Mouse (Mus musculus): ENCODE measurements around the gene Gm20388.

Gene Gm20388

DNA sequence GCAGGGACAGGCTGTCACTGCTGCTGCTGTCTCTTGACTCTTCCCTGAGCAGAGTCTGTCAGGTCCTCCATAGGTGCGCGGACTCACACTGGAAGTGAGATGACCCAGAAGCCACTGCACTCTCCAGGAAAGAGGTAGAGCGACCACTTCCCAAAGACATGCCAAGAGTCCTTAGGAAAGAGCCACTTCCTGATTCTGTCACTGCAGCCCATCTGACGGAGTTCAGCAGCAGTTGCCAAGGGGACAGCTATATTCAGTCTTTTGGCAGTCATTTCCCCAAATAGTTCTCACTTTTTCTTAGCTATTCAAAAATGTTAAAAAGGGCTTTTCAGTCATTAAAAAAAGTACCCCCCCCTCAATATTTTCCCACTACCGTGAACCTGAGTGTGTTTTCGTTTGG is 2111.6 kb downstream of the Gm20388 start:
- no peak for DNase-seq (ENCODE audit: low read depth, low spot score)

DNA sequence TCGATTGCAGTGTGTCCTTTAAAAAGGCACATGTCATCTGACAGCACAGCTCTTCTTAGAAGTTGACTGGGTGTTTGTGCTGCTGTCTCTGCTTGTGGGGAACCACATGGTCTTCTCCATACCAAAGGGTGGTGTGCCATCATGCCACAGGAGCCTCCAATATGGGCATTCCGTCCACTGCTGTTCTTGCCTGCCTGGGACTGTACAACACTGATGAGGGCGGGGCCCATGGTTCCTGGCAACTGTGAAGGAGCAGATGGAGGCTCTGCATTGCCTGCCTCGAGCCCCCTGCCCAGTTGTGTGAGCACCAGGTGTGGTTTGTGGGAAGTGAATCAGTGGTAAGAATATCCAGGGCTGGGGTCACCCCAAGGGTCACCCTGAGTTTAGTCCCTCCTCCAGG is 2112.1 kb downstream of the Gm20388 start:
- DNase-seq (ENCODE audit: low read depth, low spot score) = no peak

DNA sequence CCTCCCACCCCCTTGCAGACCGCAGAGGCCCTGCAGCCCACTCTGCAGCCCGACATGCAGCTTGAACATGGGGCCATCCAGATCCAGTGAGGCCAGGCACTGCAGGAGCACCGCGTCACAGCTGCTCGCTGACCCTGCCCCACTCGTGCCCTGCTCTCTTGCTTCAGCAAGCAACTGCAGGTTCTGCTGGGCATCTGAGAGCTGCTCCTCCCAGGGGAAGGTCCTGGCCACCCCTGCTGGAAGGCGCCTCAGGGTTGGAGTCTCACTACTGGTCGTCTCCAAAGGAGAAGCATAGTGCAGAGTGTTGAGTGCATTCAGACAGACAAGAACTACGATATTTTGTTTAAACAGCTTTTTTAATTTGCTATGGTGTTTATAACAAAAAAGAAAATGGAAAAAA is 2114.9 kb downstream of the Gm20388 start:
- no peak for DNase-seq (ENCODE audit: low read depth, low spot score)

DNA sequence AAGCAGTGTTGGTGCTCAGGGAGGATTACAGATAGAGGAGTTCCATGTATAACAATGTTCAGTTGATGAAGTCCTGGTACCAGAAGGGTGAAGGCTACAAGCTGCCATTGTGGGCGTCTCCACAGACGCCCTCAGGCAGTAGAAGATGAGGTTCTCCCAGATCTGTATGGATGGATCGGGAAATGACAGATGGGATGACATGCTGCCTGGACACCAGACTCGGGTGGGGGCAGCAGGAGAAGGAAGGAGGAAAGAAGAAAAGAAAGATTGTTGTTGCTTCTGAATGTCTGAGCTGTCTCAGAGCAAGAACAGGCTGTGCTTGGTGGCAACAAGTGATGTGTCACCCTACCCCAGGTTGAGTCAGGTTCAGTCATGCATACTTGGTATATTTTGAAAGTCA is 2117.5 kb downstream of the Gm20388 start:
- peak; percentile 59 for DNase-seq (ENCODE audit: low read depth, low spot score)

DNA sequence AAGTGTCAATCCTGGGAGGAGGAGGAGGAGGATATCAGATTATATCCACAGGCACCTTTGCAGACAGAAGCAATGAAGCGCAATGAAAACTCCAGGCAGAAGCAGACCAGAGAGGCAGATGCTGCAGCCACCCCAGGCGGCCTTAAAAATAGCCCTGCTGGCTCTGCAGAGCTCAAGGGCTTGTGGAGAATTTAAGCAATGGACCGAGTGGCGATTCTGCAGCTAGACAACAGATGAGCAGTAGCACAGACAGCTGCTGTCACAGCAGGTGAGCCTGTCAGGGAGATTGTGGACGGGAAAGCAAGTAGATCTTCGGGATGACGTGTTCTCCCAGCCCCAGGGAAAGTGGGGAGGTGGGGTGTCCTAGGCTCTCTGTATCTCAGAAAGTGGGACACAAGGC is 2120.3 kb downstream of the Gm20388 start:
- peak; percentile 85 for DNase-seq (ENCODE audit: low read depth, low spot score)

DNA sequence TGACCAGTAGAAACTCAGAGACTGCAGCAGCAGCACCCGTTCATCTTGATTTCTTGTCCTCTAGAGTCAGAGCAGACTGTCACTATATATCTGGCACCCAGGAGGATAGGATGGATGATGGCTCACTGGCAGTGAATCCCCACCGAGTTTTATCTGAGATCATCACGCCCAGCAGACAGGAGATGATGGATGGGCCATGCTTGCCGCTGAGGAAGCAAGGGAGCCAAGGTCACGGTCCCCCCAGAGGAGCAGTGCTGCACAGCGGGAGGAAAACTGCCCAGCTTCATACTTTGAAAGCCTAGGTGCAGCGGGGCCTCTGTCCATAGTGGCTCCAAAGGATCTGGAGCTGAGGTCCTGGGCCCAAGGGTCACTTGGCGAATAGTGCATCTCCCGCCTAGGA is 2122.1 kb downstream of the Gm20388 start:
- no peak for DNase-seq (ENCODE audit: low read depth, low spot score)

DNA sequence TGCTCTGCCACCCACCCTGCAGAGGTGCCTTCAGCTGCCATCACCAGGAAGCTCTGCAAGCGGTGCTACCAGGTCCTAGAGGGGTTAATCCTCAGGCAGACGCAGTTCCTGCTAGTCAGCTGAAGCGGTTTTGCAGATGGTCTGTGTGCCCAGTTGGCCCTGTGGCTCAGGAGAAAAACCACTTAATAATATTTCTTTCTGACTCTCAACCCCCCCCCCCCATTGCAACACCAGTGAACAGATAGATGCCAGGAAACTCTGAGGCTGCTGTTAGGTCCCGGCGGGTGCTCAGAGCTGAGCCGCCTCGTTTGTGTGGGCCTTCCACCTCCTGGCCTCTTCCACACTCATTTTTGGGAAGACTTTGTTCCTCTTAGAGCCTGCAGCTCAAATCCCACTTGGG is 2124.9 kb downstream of the Gm20388 start:
- no peak for DNase-seq (ENCODE audit: low read depth, low spot score)

DNA sequence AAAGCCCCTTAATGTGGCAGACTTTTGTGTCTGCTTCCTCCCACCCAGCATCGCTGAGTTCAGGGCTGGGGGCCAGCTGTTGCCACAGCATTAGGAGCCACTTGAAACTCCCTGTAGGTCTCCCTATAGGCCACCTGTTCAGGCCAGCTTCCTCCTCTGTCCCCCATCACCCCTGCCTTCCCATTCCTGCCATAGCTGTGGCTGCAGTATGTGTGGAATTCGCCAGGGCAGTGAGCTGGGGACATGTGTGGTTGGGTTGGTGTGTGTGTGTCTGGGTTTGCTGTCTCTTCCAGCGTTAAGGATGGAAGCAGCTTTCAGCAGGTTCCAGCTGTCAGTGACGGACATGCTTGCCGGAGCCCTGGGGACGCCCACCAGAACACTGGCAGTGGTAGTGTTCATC is 2125.7 kb downstream of the Gm20388 start:
- DNase-seq (ENCODE audit: low read depth, low spot score) = no peak

DNA sequence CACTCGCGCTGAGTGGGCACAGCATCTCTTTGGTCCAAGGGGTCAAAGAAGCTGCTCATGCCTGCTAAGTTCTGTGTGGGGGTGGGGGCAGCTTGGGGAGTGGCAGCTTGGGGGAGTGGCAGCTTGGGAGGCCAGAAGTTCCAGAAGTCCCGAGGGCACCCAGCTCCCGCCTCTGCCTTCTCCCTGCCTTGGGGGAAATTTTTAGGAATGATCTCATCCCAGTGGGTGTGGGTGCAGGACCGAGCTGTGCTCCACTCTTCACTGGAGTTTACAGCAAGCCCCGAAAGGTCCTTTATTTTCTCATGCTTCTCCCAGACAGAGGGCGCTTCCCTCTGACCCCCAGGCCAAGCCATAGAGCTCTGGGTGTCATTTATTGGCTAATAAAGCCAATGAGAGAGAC is 2126.6 kb downstream of the Gm20388 start:
- DNase-seq (ENCODE audit: low read depth, low spot score) = peak; percentile 56

DNA sequence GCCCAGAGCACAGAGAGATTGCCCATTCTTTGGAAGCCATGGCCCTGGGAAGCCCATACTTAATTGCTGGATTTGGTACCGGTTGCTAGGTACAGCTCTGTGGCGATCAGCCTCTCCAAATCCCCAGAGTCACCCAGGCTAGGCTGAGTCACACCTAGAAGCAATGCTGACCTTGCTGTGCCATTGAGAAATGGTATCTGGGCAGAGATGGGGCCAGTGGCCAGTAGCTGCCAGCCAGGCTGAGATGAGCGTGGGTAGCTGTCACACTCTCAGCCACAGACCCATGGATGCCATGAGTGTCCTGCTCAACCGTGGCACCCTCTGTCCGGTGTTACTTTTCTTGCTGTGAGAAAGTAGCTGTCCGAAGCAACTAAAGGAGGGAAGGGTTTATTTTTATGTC is 2127.4 kb downstream of the Gm20388 start:
- DNase-seq (ENCODE audit: low read depth, low spot score) = no peak

DNA sequence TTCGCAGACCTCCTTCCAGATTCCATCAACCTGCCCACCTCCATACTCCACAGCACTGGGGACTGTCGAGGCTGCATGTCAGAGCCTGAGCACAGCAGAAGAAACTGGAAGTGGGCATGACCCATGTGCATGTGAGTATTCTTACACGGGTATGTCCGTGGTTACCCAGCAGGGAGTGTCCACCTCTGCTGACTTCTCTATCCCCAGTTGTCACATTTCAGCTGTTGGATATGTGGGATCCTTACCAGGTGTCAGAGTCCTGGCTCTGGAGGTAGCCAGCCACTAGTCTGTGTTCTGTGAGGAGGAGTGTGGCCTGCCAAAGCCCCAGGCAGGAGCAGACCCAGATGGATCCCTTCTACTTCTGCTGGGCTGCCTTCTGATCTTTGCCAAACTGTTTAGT is 2128.8 kb downstream of the Gm20388 start:
- DNase-seq (ENCODE audit: low read depth, low spot score) = no peak

DNA sequence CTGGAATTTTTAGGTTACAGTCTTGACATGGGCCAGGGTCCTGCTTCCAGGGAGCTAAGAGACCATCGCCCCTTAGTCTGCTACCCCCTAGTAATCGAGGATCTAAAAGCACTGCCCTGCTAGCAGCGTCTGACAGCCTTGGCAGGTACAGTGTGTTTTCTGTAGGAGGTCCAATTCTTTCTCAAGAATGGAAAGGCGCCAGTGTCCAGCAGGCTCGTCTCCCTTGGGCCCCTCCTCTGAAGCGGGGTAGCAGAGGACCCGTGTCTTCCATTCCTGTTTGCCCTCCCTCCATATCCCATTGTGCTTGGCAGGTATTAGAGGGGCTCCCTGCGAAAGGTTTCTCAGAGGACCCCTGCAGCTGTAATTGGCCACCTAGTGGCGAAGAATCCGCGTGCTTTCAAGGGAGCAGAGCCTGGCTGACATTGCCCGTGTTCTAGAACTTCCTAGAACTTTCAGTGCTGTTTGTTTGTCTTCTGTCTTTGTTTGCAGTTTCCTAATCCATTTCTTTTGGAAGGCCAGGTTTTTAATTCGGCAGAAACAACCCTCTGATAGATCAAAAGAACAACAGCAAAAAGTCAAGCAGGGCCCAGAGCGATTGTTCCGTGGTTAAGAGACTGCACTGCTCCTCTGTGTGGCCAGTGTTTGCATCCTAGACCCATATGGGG is 2136.7 kb downstream of the Gm20388 start:
- no peak for DNase-seq (ENCODE audit: low read depth, low spot score)

DNA sequence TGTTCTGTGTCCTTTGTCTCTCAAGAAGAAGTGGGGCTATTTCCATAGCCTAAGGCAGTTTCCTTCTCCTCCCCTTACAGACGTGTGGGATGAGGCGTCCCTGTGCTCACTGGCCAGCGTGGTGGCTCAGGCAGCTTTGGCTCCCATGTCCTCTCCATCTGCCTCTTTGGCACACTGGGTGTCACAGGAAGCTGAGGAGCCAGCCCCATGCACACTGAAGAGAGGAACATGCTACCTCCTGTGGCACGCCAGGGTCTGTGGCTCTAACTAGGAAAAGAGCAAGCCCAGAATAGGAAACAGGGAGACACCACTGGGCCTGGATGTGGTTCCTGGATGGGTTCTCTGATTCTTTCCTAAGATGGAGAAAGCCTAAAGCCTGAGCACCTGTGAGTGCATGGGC is 2138.6 kb downstream of the Gm20388 start:
- peak; percentile 66 for DNase-seq (ENCODE audit: low read depth, low spot score)

DNA sequence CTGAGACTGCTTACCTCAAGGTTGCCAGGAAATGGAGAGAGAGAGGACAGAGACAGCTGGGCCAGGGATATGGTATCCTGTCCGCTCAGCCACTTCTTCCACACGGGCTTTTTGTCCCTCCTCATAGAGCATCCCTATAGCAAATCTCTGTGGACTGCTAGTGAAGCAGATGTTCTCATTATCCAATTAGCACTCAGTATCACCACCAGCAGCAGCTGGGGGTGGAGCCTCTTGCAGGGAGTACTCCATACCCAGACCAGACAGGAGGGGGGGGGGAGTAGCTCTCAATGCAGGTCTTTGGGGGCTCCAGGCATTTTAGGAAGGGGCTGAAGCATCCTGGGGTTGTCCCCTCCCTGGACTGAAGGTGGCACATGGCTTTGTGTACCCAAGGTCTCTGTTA is 2139.3 kb downstream of the Gm20388 start:
- no peak for DNase-seq (ENCODE audit: low read depth, low spot score)

DNA sequence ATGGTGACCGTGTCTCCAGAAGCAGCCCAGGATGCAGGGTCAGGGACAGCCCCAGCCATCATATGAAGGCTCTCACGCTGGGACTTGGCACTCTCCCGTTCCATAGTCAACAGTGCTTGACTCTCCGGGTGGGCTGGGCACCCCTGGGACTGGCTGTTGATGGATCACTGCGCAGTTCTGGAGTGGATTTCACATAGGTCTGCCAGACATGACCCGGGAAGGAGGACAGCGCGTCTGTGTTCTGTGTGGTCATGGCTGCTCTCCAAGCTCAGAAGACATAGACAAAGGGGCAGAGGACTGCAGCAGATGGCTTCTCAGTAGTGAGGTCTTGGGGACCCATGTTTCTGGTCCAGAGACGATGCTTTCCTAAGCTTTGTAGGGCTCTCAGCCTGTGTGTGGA is 2140.0 kb downstream of the Gm20388 start:
- DNase-seq (ENCODE audit: low read depth, low spot score) = peak; percentile 62

DNA sequence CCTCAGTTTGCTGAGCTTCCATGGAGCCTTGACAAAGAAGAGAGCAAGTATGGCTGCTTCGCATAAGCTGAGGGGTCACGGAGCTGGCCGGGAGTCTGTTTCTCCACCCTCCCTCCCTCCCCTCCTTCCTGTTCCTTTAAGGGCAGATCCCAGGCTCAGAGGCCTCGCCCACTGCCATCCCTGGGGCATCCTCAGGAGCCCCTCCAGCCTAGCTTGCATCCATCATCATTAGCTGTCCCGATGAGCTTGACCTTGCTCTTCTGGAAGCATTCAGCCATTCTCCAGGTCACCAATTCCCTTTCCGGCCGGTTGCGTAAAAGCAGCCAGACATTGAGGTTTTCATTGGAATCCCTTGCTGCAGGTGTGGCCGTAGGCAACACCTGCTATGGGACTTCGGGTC is 2144.7 kb downstream of the Gm20388 start:
- DNase-seq (ENCODE audit: low read depth, low spot score) = no peak

DNA sequence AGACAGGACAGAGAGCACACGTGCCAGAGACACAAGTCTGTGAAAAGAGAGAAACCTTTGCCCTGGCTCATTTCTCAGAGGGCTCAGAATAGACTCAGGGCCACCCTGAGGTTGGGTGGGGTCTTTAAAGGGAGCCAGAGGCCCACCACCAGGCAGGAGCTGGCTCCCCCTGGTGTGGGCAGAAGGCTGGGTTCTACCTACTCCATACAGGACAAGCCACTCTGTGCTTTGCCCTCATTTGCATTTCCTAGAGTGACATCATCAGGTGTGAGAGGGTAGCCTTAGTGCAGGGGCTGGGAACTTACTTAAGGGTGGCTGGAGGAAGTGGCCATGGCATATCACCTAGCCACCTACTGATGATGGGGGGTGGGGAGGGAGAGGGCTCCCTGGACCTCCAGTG is 2145.5 kb downstream of the Gm20388 start:
- DNase-seq (ENCODE audit: low read depth, low spot score) = no peak

DNA sequence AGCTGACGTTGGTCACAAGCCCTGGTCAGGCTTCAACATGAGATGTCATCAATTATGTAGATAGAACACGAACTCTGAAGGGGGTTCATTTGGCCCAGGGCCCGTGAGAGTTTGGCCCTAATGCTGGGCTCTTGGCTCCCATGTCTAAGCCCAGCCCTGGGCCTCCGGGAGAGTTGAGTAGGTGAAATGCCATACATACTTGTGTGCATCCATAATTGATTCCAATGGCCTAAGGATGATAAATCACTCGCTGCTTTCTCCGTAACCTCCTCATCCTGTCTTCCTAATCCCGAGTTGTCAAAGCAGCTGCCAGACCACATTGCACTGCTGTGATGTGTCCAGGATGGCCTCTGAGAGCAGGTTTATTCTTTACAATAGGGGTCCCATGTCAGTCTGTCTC is 2146.2 kb downstream of the Gm20388 start:
- no peak for DNase-seq (ENCODE audit: low read depth, low spot score)

DNA sequence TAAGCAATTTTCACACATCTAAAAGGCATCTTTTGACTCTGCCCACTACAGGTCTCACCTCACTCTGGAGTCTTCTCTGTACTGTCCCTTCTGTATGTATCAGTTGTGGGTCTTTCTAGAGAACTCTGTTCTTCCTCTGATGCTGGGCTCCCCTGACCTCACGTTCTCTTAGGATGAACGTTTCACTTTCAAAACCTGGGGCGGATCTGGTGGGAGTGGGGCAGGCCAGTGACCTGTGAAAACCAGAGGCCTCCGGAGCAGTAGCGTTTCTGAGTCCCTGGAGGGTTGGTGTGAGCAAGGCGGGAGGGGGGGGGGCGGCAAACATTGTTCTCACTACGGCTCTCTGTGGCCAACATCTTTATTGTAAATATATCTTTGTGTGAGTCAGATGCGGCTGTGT is 2147.9 kb downstream of the Gm20388 start:
- no peak for DNase-seq (ENCODE audit: low read depth, low spot score)

DNA sequence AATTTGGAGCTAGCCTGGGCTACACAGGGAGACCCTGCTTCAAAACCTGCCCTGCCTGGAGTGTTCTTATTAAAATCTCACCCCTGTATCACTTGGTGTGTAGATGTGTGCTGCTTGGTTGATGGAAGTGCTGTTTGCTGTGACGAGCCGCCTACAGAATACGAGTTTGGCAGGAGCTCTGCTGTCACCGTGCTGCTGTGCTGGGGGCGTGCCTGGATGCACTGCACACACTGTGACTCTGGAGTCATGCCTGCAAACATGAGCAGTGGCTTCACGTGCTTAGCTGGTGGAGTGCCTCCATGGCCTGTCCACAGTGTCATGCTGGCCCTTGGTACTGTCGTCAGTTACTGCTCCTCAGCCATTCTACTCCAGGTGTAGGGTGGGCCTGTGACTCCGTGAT is 2148.3 kb downstream of the Gm20388 start:
- DNase-seq (ENCODE audit: low read depth, low spot score) = peak; percentile 84

DNA sequence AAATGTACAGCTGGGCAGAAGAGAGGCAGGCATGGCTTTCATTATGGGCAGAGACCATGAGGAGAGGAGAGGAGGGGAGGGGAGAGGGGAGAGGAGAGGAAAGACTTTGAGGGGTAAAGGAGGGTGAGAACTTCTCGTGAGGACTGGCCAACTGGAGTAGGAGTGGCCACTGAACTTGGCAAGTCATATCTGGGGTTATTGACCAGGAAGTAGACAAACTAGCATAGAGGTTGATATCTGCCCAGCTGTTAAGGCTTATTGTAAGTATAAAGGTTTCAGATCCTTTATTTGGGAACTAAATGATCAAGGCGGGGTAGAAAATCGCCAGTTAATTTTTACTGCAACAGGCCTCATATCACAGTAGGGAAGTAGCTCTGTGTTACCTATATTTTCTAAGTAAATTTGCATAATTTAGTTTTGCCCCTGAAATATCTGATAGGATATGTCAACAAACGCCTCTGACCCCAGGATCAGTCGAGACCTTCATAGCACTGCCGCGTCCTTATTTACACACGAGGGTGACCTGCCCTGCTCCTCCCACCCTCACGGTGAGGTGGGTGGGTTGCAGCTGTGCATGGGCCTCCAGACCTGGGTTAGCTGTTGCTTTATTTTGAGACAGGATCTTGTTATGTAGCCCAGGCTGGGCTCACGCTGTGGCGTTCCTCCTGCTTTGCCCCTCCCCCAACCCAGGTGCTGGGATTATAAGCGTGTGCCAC is 2152.0 kb downstream of the Gm20388 start:
- no peak for DNase-seq (ENCODE audit: low read depth, low spot score)

DNA sequence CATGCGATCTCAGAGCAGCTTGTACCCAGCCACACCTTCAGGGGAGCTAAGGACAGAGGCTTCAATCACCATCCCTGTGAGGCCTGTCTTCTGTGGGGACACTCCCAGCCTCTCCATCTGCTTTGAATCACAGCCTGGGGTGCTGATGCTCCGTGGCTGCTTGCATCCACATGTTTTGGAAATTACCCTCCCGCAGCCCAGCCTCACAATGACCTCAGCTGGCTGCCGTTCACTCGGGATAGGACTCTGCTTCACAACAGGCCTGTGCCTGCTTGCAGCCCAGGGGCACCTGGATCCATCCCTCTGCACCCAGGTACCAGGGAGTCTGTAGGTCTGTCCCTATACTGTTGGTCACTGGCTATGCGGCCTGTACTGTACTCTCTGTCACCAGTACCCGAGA is 2153.7 kb downstream of the Gm20388 start:
- DNase-seq (ENCODE audit: low read depth, low spot score) = no peak

DNA sequence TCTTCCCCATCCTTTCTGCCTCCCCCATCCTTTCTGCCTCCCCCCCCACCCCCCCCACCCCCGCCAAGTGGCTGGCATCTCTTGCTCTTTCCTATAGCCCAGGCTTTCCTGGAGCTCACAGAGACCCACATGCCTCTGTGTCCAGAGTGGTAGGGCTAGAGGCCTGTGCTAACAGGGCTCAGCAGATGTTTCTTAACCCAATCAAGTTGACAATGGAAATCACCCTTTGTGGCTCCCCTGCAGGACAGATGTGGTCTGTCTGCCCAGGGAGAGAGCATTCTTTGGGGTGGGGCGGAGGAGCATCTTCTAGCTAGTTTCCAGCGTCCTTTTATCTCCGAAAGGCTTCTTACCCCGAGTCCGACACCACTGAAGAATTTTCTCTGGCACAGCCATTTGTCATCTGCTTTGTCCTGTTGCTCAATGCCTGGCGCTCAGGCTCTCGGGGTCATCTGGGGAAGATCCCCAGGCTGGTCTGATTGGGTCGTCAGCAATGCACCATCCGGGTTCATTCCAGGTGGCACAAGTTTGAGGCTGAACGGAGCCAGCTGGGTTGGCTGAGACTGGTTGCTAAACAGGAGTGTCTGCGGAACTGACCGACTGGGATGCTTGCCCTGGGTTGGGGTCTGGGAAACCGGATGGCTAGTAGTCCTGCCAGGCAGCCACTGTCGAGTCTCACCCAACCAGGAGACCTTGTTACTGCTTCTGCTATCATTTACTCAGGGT is 2157.3 kb downstream of the Gm20388 start:
- no peak for DNase-seq (ENCODE audit: low read depth, low spot score)
